Mouse (Mus musculus) liver, embryonic 14.5 days (tissue): ENCODE data around the gene Trp53. TPM values are rescaled to one million over a fixed set of nuclear protein-coding genes. Genes with fewer than 3 reads are reported as not detected.

Source experiments
- ATAC-seq: fragments of 200-750 bp; cut with Nextera tagmentation; 2 replicates; pipeline ENCODE4 v1.8.0; 2017; ENCODE audit warnings: moderate number of reproducible peaks, mild to moderate bottlenecking, moderate library complexity; ENCODE audit not compliant: insufficient read depth
- DNase-seq, 3 experiments: peaks; one replicate each; pipeline ENCODE4 v3.0.0-alpha.2; 2012 to 2013; ENCODE audit warnings: low read depth in 3 of 3, low spot score in 3 of 3
- H3K27ac ChIP-seq: fragments of 300-500 bp; sonication (generic); 2 replicates; pipeline ENCODE4 v1.5.1; 2014; ENCODE audit warnings: moderate library complexity, mild to moderate bottlenecking, control low read depth, inconsistent platforms
- H3K27me3 ChIP-seq: fragments of 300-500 bp; sonication (generic); 2 replicates; pipeline ENCODE4 v1.6.1; 2014; ENCODE audit warnings: mild to moderate bottlenecking, low read length, moderate library complexity; ENCODE audit not compliant: control insufficient read depth, insufficient read depth
- H3K36me3 ChIP-seq: fragments of 300-500 bp; sonication (generic); replicated peaks from 2 replicates; pipeline ENCODE4 v1.6.1; 2014; ENCODE audit warnings: low read depth; ENCODE audit not compliant: control insufficient read depth, insufficient read depth
- H3K4me1 ChIP-seq, 2 experiments: fragments of 200-500 bp in 1 of 2; fragments of 300-500 bp in 1 of 2; sonication (generic) in 1 of 2; replicated peaks; 2 replicates each; pipeline ENCODE4 v1.6.1; 2012 to 2014; ENCODE audit warnings: antibody characterized with exemption in 1 of 2, inconsistent platforms in 1 of 2, low read length in 1 of 2; ENCODE audit not compliant: control insufficient read depth in 2 of 2, insufficient read depth in 2 of 2
- H3K4me2 ChIP-seq: fragments of 300-500 bp; sonication (generic); 2 replicates; pipeline ENCODE4 v1.6.1; 2014; ENCODE audit warnings: low read depth, mild to moderate bottlenecking, control low read depth, moderate library complexity
- H3K4me3 ChIP-seq, 2 experiments: fragments of 200-500 bp in 1 of 2; fragments of 300-500 bp in 1 of 2; sonication (generic) in 1 of 2; 2 replicates each; pipeline ENCODE4 v1.5.1; 2012 to 2014; ENCODE audit warnings: low read depth in 2 of 2, low read length in 2 of 2, mild to moderate bottlenecking in 2 of 2, control low read depth in 1 of 2, inconsistent platforms in 1 of 2, moderate library complexity in 1 of 2; ENCODE audit not compliant: insufficient read depth in 1 of 2
- H3K9ac ChIP-seq: fragments of 300-500 bp; sonication (generic); replicated peaks from 2 replicates; pipeline ENCODE4 v1.6.1; 2014; ENCODE audit warnings: mild to moderate bottlenecking, control low read depth, moderate library complexity
- H3K9me3 ChIP-seq: fragments of 300-500 bp; sonication (generic); 2 replicates; pipeline ENCODE4 v1.6.1; 2016; ENCODE audit warnings: low read length, mixed read lengths; ENCODE audit not compliant: control insufficient read depth
- CTCF ChIP-seq: IDR thresholded peaks from 2 replicates; pipeline ENCODE4 v1.5.1; 2016; ENCODE audit warnings: antibody characterized with exemption, low read depth, control low read depth
- EP300 ChIP-seq: IDR thresholded peaks from 2 replicates; pipeline ENCODE4 v1.6.1; 2016; ENCODE audit warnings: antibody characterized with exemption, low read depth
- WGBS: fragments of 180-500 bp; shearing (Covaris S2); extraction: QIAGEN DNeasy Blood & Tissue Kit; methylation state at CpG from one replicate; pipeline ENCODE4 v1.1.7; 2014; ENCODE audit not compliant: insufficient replicate concordance; 5-methylcytosine and 5-hydroxymethylcytosine counted together
- polyA plus RNA-seq, 2 experiments: library from polyadenylated mRNA; depleted of rRNA in 1 of 2; stranded (reverse) in 1 of 2; unstranded in 1 of 2; fragments of >200 nt; fragmentation: Nextera tagmentation in 1 of 2; extraction: Ambion mirVana in 1 of 2; gene quantifications; 2 replicates each; pipeline versions ENCODE4 v1.2.1 to v1.2.3; 2012 to 2014

The Trp53 gene
- polyA plus RNA-seq, 2 experiments: 61.2 to 68.7 TPM

DNA sequence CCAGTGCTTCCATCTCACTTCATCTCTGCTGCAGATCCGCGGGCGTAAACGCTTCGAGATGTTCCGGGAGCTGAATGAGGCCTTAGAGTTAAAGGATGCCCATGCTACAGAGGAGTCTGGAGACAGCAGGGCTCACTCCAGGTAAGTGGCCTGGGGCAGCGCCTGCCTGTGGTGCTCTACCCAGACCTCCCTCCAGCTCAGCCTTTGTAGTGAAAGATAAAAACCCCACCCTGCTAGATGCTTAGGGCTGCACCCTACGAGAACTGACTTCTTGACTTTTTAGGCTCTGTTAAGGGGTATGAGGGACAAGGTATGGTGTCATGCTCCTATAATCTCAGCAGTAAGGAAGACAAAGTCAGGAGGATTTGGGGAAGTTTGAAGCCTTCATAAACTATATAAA is 10.5 kb downstream of the Trp53 start:
- Histone ChIP-seq H3K4me2 (peak overlapping the region; percentile 45), H3K27ac (peak overlapping the region; percentile 66; the same call in 1 of the 2 replicates), H3K27me3 (no peaks in the 10 kb centered on the region), H3K9ac (no peak overlapping the region; the same call in 1 of the 2 replicates), H3K9me3 (no peaks in the 10 kb centered on the region), H3K4me1 (peaks cover 37 to 56% of the 10 kb centered on the region in 2 experiments), H3K4me3 (no peak overlapping the region), H3K36me3 (peaks cover 34% of the 10 kb centered on the region)
- no peak for DNase-seq
- 63% methylated on average over 8 of the region's 8 CpGs for WGBS
- TF ChIP-seq CTCF (no peak), EP300 (no peak)
- ATAC-seq: peak; percentile 36; the same call in 1 of the 2 replicates

DNA sequence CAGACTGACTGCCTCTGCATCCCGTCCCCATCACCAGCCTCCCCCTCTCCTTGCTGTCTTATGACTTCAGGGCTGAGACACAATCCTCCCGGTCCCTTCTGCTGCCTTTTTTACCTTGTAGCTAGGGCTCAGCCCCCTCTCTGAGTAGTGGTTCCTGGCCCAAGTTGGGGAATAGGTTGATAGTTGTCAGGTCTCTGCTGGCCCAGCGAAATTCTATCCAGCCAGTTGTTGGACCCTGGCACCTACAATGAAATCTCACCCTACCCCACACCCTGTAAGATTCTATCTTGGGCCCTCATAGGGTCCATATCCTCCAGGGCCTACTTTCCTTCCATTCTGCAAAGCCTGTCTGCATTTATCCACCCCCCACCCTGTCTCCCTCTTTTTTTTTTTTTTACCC is 11.3 kb downstream of the Trp53 start:
- no peak overlapping the region for H3K4me3 ChIP-seq
- H3K9me3 ChIP-seq: no peaks in the 10 kb centered on the region
- no peak for DNase-seq
- peak overlapping the region; percentile 7 for H3K27ac ChIP-seq
- WGBS: 77% methylated on average over 3 of the region's 3 CpGs
- TF ChIP-seq CTCF (no peak), EP300 (no peak)
- H3K36me3 ChIP-seq: peaks cover 34% of the 10 kb centered on the region
- H3K4me1 ChIP-seq: peaks cover 31 to 49% of the 10 kb centered on the region in 2 experiments
- H3K27me3 ChIP-seq: no peaks in the 10 kb centered on the region
- no peak overlapping the region for H3K9ac ChIP-seq
- H3K4me2 ChIP-seq: no peak overlapping the region
- ATAC-seq: no peak

DNA sequence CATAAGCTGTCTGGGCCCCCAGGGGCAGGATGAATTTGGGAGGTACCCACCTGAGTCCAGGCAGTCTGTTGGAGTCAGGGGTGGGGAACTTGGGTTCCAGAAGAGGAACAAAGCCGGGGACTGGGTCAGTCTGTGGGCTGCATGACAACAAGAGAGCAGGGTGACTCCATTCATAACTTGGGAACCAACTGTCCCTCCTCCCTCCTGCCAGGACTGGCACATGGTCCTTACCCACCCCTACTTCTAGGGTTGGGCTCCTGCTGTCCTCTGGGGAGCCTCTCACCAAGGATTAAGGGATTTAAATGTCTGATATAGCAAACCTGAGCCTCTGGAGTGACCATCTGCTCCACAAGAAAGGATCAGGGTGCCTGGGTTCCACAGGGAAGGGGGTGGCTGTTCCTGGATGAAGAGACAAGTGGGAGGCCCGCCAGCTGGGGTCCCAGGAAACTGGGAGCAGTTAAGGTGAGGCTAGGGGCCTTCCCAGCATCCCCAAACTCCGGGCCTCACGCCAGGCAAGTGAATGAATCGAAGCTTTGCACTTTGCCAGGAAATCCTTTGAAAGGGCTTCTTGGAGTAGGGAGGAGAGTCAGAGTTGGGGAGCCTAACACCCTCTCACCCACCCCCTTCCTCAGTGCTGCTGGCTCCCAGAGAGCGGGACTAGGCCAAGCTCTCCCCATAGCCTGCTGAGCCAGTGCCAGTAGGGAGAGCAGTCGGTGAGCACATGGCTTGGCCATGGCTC is 11.9 kb downstream of the Trp53 start:
- H3K4me2 ChIP-seq: no peak overlapping the region
- DNase-seq (no peak), ATAC-seq (no peak)
- no peaks in the 10 kb centered on the region for H3K9me3 ChIP-seq
- H3K27me3 ChIP-seq: no peaks in the 10 kb centered on the region
- H3K36me3 ChIP-seq: peaks cover 34% of the 10 kb centered on the region
- H3K27ac ChIP-seq: peak overlapping the region; percentile 53
- peak overlapping the region; percentile 11; the same call in 1 of the 2 replicates for H3K9ac ChIP-seq
- H3K4me1 ChIP-seq: peaks cover 30 to 46% of the 10 kb centered on the region in 2 experiments
- TF ChIP-seq CTCF (no peak), EP300 (no peak)
- no peak overlapping the region for H3K4me3 ChIP-seq
- 71% methylated on average over 7 of the region's 7 CpGs for WGBS

DNA sequence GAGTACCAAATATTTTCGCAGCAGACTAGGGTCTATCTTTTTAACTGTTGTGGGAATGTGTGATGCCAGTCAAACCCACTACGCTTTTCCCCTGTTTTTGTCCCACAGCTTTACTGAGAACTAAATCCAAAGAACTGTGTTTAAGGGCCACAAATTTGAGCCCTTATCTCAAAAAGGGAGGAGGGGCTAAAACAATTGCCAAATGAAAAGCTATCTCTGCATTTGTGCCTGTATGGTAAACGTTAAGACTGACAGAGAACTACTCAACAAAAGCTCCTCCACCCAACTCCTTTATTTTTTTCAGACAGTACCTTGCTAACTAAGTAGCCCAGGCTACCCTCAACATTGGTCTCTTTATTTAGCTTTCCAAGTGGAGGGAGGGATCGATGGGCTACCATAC is 12.6 kb downstream of the Trp53 start:
- TF ChIP-seq EP300: no peak
- no peak for TF ChIP-seq CTCF
- no peak for ATAC-seq
- H3K27me3 ChIP-seq: no peaks in the 10 kb centered on the region
- WGBS: 54% methylated on average over 4 of the region's 4 CpGs
- no peak overlapping the region for H3K4me2 ChIP-seq
- H3K9ac ChIP-seq: peak overlapping the region; percentile 11; the same call in 1 of the 2 replicates
- peaks cover 30 to 46% of the 10 kb centered on the region in 2 experiments for H3K4me1 ChIP-seq
- H3K4me3 ChIP-seq: no peak overlapping the region
- H3K36me3 ChIP-seq: peaks cover 29% of the 10 kb centered on the region
- H3K27ac ChIP-seq: peak overlapping the region; percentile 53
- DNase-seq: no peak
- no peaks in the 10 kb centered on the region for H3K9me3 ChIP-seq

DNA sequence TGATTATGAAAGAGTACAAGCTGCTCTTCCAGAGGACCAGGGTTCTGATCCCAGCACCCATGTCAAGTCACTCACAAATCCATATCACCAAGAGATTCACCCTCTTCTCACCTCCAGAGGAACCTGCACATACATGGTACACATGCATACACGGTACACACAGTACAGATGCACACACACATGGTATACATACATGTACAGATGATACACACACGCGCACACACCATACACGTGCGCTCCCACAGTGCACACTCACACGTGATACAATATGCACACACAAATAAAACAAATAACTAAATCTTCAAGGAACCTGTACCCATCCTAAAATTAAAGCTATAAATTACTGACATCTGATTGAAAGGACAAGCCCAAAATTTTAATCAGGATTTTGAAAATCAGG is 14.7 kb downstream of the Trp53 start:
- Histone ChIP-seq H3K9me3 (no peaks in the 10 kb centered on the region), H3K4me1 (peaks cover 26 to 40% of the 10 kb centered on the region in 2 experiments), H3K9ac (no peak overlapping the region), H3K36me3 (peaks cover 11% of the 10 kb centered on the region), H3K4me3 (no peak overlapping the region), H3K27me3 (no peaks in the 10 kb centered on the region), H3K27ac (no peak overlapping the region), H3K4me2 (no peak overlapping the region)
- 91% methylated on average over 6 of the region's 6 CpGs for WGBS
- ATAC-seq (no peak), DNase-seq (no peak)
- TF ChIP-seq EP300 (no peak), CTCF (no peak)
